In genomic region chr5:4767896-4768295, GRCm38 (mm10) we compare ENCODE assay signal across 27 mouse cellular contexts. TPM values are rescaled to one million over a fixed set of nuclear protein-coding genes. Genes with fewer than 3 reads are reported as not detected.
A peak's percentile ranks its signal among the peaks of the same experiment; 100 is the strongest.
DNase-seq lines count a peak whose midpoint lies in the region; ATAC-seq lines count a peak whose summit lies in the region.
"Had no signal": no experiment of that assay in that cellular context is flagged by ENCODE, and none has a peak within 500 bp of the region (broad histone marks: within the 10 kb centered on the region; RNA-seq: fewer than 3 reads in every experiment).

No protein-coding gene starts in this region.

- no peak overlapping the region for H3K27ac ChIP-seq in heart, embryonic 12.5 days (ENCODE audit: poor library complexity, severe bottlenecking)
- H3K27ac ChIP-seq in embryonic facial prominence, embryonic 15.5 days (replicated peaks), result 0 out of 2 replicates have a peak overlapping the region, but pooled peaks have one; percentile 22
- H3K27ac ChIP-seq: embryonic facial prominence, embryonic 12.5 days; gastrocnemius, adult 2 months; heart, embryonic 13.5 days; hindbrain, embryonic 14.5 days; hindbrain, postnatal 0 days had no signal

- H3K9me3 ChIP-seq in heart, embryonic 12.5 days (replicated peaks), result no peaks in the 10 kb centered on the region
- no peaks in the 10 kb centered on the region for H3K9me3 ChIP-seq in embryonic facial prominence, embryonic 15.5 days (replicated peaks)
- H3K9me3 ChIP-seq: embryonic facial prominence, embryonic 12.5 days; G1E; heart, embryonic 13.5 days had no signal

- DNase-seq in adrenal gland, adult 2 months, result peak; percentile 42
- no peak for DNase-seq in adrenal gland, postnatal 4 days (ENCODE audit: low spot score in 2 of 2)
- DNase-seq in heart, adult 11 months, result peak; percentile 71
- peak; percentile 6 for DNase-seq in 416B (ENCODE audit: low read depth)
- DNase-seq in c-Kit-positive CD71-positive TER-119-positive erythroid progenitor cells, embryonic 14.5 days (ENCODE audit: low spot score), result no peak
- no peak for DNase-seq in adipocyte (ENCODE audit: low spot score)
- DNase-seq: cerebellum, adult 18-20 months; cerebellum, adult 9-10 months; cerebellum, postnatal 14 days; forebrain, postnatal 0 days; gastrocnemius, adult 2 months; gastrocnemius, postnatal 14 days; heart, adult 18-20 months; heart, postnatal 14 days; heart, postnatal 4 days; kidney, adult 18-20 months; kidney, adult 9 months had no signal

- no peaks in the 10 kb centered on the region for H3K36me3 ChIP-seq in heart, embryonic 12.5 days
- H3K36me3 ChIP-seq in embryonic facial prominence, embryonic 15.5 days, result no peaks in the 10 kb centered on the region
- H3K36me3 ChIP-seq: embryonic facial prominence, embryonic 12.5 days; G1E; heart, embryonic 13.5 days had no signal

- no peak overlapping the region for H3K4me2 ChIP-seq in heart, embryonic 12.5 days
- H3K4me2 ChIP-seq in embryonic facial prominence, embryonic 15.5 days (replicated peaks), result no peak overlapping the region
- H3K4me2 ChIP-seq: embryonic facial prominence, embryonic 12.5 days; heart, embryonic 13.5 days; hindbrain, embryonic 14.5 days had no signal

- 27% methylated on average over 2 of the region's 2 CpGs for WGBS in heart, embryonic 12.5 days
- 49% methylated on average over 2 of the region's 2 CpGs for WGBS in embryonic facial prominence, embryonic 15.5 days

- no peaks in the 10 kb centered on the region for H3K27me3 ChIP-seq in heart, embryonic 12.5 days (replicated peaks)
- no peaks in the 10 kb centered on the region for H3K27me3 ChIP-seq in embryonic facial prominence, embryonic 15.5 days
- H3K27me3 ChIP-seq: embryonic facial prominence, embryonic 12.5 days; heart, embryonic 13.5 days had no signal

- ATAC-seq in heart, embryonic 12.5 days (ENCODE audit: insufficient number of reproducible peaks, low FRiP score), result no peak
- no peak; the same call in 1 of the 2 replicates for ATAC-seq in embryonic facial prominence, embryonic 15.5 days (ENCODE audit: insufficient number of reproducible peaks, low FRiP score, low TSS enrichment, low read depth)
- ATAC-seq: forebrain, embryonic 14.5 days; forebrain, postnatal 0 days; hindbrain, postnatal 0 days; inflammation-experienced regulatory T-cells, adult 6 months; intestine, embryonic 16.5 days had no signal

- no peak overlapping the region for H3K9ac ChIP-seq in heart, embryonic 12.5 days
- no peak overlapping the region for H3K9ac ChIP-seq in embryonic facial prominence, embryonic 15.5 days
- H3K9ac ChIP-seq: embryonic facial prominence, embryonic 12.5 days; forebrain, postnatal 0 days; heart, embryonic 13.5 days; hindbrain, embryonic 14.5 days had no signal

- H3K4me3 ChIP-seq in heart, embryonic 12.5 days, result no peak overlapping the region
- no peak overlapping the region for H3K4me3 ChIP-seq in embryonic facial prominence, embryonic 15.5 days (replicated peaks)
- H3K4me3 ChIP-seq: embryonic facial prominence, embryonic 12.5 days; gastrocnemius, adult 2 months; heart, embryonic 13.5 days had no signal

- peaks cover 12% of the 10 kb centered on the region for H3K4me1 ChIP-seq in heart, embryonic 12.5 days (replicated peaks)
- no peaks in the 10 kb centered on the region; the same call in 1 of the 2 replicates for H3K4me1 ChIP-seq in embryonic facial prominence, embryonic 15.5 days
- H3K4me1 ChIP-seq: embryonic facial prominence, embryonic 12.5 days had no signal

RNA-seq across cellular contexts. Expression of gene Fzd1, which starts 10.1 kb away (rescaled TPM):
- total RNA-seq in adrenal gland, adult 2 months (2021), result 10 to 100 TPM; 11.9 to 17.2 TPM
- polyA plus RNA-seq in adrenal gland, adult 2 months (2012; rRNA removed), result 21.5 and 21.7 TPM in 2 replicates
- 10 to 100 TPM; 23.2 to 32.7 TPM for total RNA-seq in adrenal gland, postnatal 4 days (2021)
- 40.1 and 41.1 TPM in 2 replicates for polyA plus RNA-seq in heart, embryonic 12.5 days (2016; fragmentation: Nextera tagmentation; extraction: Ambion mirVana)
- polyA plus RNA-seq in embryonic facial prominence, embryonic 15.5 days (2015; fragmentation: Nextera tagmentation; extraction: Ambion mirVana), result 25.9 and 26.7 TPM in 2 replicates
- polyA plus RNA-seq: G1E; inflammation-experienced regulatory T-cells, adult 6 months had no signal

Comparison
In these comparisons a context has a peak if more than half of its experiments do, and no peak if none do; other contexts are left out.
1. DNase-seq: peak in adrenal gland, adult 2 months (single experiment), heart, adult 11 months (single experiment) and 416B (single experiment); none in adrenal gland, postnatal 4 days (0 of 2), c-Kit-positive CD71-positive TER-119-positive erythroid progenitor cells, embryonic 14.5 days (single experiment) and adipocyte (single experiment).